Mouse (Mus musculus) left cerebral cortex, adult 9 months (tissue): ENCODE results near the gene Ggt1.

Source experiments
- DNase-seq, 2 experiments: peaks; one replicate each; pipeline ENCODE4 v3.0.0; 2022; ENCODE audit warnings: low spot score in 2 of 2

Ggt1 gene

GRCm38 (mm10) chr10:75573181-75573580 is 11.8 kb downstream of the Ggt1 start:
- no peak for DNase-seq

- DNase-seq: no peak
Observed at GRCm38 (mm10) chr10:75573965-75574364, 12.6 kb downstream of the Ggt1 start.

- DNase-seq: no peak
Observed at GRCm38 (mm10) chr10:75579129-75579528, 17.7 kb downstream of the Ggt1 start.

GRCm38 (mm10) chr10:75585876-75586552 is 24.6 kb downstream of the Ggt1 start:
- DNase-seq: peak; percentile 22 to 93

GRCm38 (mm10) chr10:75586553-75586879 is 25.1 kb downstream of the Ggt1 start:
- DNase-seq: no peak

- no peak for DNase-seq
Observed at GRCm38 (mm10) chr10:75587781-75588180, 26.4 kb downstream of the Ggt1 start.

GRCm38 (mm10) chr10:75588336-75588735 is 26.9 kb downstream of the Ggt1 start:
- DNase-seq: no peak

- DNase-seq: no peak
Observed at GRCm38 (mm10) chr10:75589129-75589528, 27.7 kb downstream of the Ggt1 start, which contains the start of gene Ggt5. TSS of gene Ggt5 (plus strand) at chr10:75589340.

GRCm38 (mm10) chr10:75589651-75590050 is 28.2 kb downstream of the Ggt1 start:
- no peak for DNase-seq

- DNase-seq: peak in 1 of 2 experiments; percentile 24
Observed at GRCm38 (mm10) chr10:75591211-75591894, 29.9 kb downstream of the Ggt1 start.

- no peak for DNase-seq
Observed at GRCm38 (mm10) chr10:75592585-75592984, 31.2 kb downstream of the Ggt1 start.

GRCm38 (mm10) chr10:75595981-75596380 is 34.6 kb downstream of the Ggt1 start:
- DNase-seq: no peak

- DNase-seq: no peak
Observed at GRCm38 (mm10) chr10:75600189-75600730, 38.9 kb downstream of the Ggt1 start.

- no peak for DNase-seq
Observed at GRCm38 (mm10) chr10:75605162-75605846, 43.9 kb downstream of the Ggt1 start.

- DNase-seq: no peak
Observed at GRCm38 (mm10) chr10:75607253-75607652, 45.8 kb downstream of the Ggt1 start.

GRCm38 (mm10) chr10:75608975-75609374 is 47.6 kb downstream of the Ggt1 start:
- no peak for DNase-seq

- no peak for DNase-seq
Observed at GRCm38 (mm10) chr10:75610486-75610885, 49.1 kb downstream of the Ggt1 start.

GRCm38 (mm10) chr10:75616044-75616443 is 54.6 kb downstream of the Ggt1 start:
- DNase-seq: no peak

GRCm38 (mm10) chr10:75620818-75621217 is 59.4 kb downstream of the Ggt1 start:
- no peak for DNase-seq

- DNase-seq: no peak
Observed at GRCm38 (mm10) chr10:75625920-75626319, 64.5 kb downstream of the Ggt1 start.

GRCm38 (mm10) chr10:75626991-75627390 is 65.6 kb downstream of the Ggt1 start:
- DNase-seq: no peak

- no peak for DNase-seq
Observed at GRCm38 (mm10) chr10:75627490-75627889, 66.1 kb downstream of the Ggt1 start.

- no peak for DNase-seq
Observed at GRCm38 (mm10) chr10:75632633-75633032, 71.2 kb downstream of the Ggt1 start.
